Mouse (Mus musculus): ENCODE results near the gene Mpp2.

- no peak for TF ChIP-seq CTCF (conservative IDR thresholded peaks at IDR 0.05; ENCODE audit: low read length)
- no peak for TF ChIP-seq NANOG (IDR thresholded peaks at IDR 0.05; ENCODE audit: borderline replicate concordance, low read length)
- TF ChIP-seq POU5F1 (IDR thresholded peaks at IDR 0.05; ENCODE audit: borderline replicate concordance, low read length) = no peak
Measured at GRCm38 (mm10) chr11:102008372-102008771, 79.9 kb downstream of the Mpp2 start.

Data from E14TG2a.4 (cell line).